Mouse (Mus musculus) T-cell, adult 2 months (primary cell): ENCODE measurements at regions not wholly inside any gene's neighbourhood (a gene's known extent, or its start where the extent isn't known, plus 50 kb on each side); places are given as distances from the start of the nearest gene placed in this dataset.

ENCODE experiments used
- DNase-seq: peaks from one replicate; pipeline ENCODE4 v3.0.0; 2022; ENCODE audit warnings: low spot score

GRCm38 (mm10) chr15:93961950-93962349, 366.3 kb upstream of the Prickle1 start:
- DNase-seq = no peak

DNA sequence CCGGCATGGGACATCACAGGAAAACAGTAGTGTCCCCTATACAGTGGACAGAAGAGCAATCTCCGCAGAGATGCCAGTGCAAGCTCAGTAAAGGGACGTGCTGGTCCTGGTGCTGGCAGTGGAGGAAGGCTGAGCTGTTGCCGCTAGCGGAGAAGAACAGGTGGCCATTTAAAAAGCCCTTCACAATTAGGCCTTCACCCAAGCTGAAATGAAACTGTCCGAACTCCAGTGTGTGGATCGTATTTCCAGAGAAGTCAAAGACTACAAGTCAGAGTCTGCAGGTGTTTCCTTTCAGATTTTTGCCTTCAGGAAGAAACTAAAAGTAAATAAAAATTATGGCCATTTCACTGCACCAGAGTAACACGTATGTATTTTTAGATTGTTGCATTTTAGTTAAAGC, 364.2 kb upstream of the Prickle1 start:
- DNase-seq = no peak

DNA sequence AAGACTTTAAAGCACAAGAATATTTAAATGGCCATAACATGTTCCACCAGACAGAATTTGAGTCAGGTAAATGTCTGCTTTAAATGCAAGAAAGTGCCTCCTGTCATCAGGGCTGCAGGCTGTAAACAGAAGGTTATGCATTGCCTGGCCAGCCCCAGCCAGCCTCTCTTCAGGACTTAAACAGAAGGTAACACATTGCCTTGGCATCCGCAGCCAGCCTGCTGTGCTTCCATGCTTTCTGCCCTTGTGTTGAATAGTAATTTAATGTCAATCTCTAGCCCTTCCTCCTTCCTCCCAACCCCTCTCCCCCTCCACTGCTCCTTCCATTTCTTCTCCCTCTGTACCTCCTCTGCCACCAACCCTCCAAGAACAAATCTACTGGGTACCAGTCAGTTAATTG, 362.4 kb upstream of the Prickle1 start:
- no peak for DNase-seq

DNA sequence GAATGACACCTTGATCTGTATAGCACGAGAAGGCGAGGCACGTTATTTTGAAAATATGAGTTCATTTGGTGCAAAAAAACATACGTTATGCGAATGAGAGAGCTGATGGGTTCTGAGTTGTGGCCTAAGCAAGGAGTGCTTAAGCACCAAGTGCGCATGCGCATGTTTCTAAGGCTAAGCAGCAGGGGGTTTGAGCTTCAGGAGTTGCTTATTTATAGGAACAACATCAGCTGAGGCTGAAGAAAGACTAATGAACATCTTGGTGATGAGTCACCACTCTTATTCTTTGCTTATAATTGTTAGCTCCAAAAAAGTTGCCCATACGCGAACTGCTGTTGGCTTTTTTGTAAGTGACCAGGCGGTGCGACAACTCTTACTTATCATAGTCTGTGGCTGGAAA, 361.1 kb upstream of the Prickle1 start:
- no peak for DNase-seq

DNA sequence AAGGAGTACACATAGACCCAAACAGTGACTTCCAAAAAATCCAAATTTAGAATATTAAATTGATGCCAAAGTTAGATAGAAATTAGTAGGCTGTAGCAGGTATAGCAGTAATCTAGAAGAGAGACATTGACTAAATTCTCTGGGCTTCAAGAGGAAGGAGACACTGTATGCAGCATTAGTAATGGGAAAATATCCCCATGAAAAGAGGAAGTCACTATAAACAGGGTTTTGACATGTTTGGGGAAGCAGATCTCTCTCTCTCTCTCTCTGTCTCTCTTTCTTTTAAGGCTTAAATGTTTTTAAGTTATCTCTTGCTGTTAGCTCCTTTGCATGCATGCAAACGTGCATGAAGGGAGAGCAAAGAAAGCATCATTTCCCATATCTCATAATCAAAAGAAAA, 357.9 kb upstream of the Prickle1 start:
- no peak for DNase-seq

- DNase-seq = no peak
Observed at GRCm38 (mm10) chr15:93950441-93950840, 354.8 kb upstream of the Prickle1 start.

- no peak for DNase-seq
Observed at GRCm38 (mm10) chr15:93948902-93949301, 353.2 kb upstream of the Prickle1 start.

DNA sequence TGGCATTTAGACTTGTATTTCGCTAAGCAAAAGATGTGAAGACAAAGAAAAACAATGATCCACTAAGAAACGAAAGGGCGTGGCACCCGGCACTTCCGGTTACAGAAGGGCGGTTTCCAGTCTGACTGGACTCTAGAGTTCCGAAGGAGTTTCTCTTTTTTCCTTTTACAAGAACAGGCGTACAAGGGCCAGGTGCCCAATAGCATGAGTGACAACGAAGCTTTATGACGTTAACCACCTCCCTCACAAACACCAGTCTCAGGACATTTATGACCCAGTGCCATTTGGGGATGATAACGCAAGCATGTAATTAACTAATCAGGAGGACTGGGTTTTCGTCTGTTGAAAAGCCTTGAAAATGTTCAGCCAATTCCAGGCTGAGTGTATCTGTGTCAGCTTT, 347.9 kb upstream of the Prickle1 start:
- DNase-seq = no peak

DNA sequence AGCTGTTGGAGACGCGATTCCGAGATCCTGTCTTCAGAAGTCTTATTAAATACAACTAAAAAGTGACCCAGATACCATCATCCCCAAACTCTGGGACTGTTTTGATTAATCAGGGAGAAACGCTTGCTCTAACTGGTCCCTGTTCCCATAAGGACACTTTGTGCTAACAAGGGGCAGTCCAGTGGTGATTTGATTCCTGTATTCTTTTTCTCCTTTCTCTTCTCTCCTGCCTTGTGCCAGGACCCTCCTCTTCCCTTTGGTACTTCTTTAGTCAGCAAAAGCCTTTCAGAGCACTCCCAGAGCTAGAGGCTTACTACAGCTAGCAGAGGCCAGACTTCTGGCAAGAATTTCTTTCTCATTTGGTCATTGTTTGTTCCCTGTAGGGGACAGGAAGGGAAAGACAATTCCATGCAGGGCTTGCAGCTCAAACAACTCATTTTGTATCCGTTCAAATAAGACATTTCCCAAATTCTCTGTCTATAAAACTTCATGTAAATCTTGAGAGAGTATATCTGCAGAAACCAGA, 337.3 kb upstream of the Prickle1 start:
- DNase-seq = no peak

DNA sequence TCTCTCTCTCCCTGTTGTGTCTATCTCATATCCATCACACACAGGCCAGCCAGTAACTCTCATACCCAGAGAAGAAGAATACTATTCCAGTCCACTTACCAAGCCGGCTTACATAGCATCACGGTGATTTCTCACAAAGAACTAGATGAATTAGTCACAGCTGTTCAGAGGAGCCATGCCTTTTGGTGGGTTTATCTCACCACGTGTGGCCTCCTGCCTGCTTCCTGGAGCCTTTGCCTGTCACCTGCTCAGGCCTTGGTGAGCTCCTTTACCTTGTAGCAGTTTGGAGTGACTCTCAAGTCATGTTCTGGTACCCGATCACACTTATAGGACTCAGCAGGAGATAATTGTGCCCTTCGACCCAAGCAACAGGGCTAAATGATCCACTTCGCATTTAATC, 331.2 kb upstream of the Prickle1 start:
- no peak for DNase-seq

- no peak for DNase-seq
Observed at GRCm38 (mm10) chr15:93926262-93926661, 330.6 kb upstream of the Prickle1 start.

DNA sequence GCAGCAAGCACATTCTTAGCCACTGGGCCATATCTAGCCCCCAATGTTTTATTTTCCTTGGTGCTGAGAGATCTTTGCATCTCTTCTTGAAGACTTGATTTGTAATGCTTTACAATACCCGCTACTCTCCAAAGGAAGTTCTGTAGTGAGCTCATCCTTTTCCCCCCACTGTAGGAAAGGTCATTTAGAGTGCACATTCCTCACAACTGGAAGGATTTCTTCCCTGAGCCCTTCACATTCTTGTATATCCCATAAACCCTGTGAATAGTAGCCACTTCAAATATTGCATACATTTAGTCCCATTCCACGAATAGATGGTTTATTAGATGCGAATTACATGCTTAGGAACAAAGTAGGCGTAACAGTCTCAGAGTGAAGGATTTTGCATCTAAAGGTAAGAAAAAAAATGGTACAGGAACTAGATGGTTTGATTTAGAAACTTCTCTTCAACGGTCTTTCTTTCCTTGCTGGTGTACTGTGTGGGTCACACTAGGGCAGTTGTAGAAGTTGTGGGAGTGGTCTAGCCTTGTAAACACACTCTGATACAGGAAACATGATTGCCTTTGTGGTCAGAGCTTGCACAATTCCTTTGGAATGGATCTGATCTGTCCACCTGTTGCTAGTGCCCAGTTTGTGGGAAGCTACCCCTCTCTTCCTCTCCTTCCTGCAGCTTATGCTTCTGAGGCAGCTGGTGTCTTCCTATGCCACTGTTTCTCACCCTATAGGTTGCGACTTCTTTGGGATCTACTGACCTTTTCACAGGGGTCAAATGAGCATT, 326.0 kb upstream of the Prickle1 start:
- DNase-seq = no peak

DNA sequence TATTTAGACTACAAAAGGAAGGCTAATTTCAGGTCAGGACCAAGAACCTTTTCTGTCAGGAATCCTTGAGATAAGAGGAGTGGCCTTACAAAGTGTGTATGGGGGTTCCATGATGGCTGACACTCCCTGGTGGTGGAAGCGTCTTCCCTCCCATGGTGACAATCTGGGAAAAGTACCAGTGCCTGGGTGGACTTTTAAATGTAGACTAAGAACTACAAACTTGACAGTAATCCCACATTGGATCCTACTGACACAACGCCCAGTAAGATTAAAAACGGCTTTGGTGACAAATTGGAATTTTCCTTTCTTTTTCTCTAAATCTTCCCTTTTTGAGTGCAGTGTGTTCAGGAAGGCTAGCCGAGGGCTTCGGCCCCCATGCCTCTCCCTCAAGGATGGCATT, 325.3 kb upstream of the Prickle1 start:
- DNase-seq = no peak

DNA sequence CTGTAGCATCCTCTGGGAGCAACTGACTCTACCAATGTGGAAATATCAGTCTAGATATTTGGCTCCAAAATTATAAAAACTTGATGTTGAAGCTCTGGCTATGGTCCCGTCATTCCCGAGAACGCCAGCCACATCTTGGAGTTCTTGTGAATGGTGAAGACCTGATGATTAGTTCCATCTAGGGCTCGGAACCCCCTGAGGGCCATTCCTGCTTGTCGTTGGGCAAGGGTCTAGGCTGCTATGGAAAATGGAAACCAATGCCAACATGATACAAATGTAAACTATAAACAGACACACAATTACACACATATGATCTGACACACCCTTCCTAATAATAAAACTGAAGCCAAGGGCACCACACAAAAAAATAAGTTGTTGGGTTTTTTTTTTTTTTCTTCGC, 323.9 kb upstream of the Prickle1 start:
- no peak for DNase-seq

GRCm38 (mm10) chr15:93916856-93917255, 321.2 kb upstream of the Prickle1 start:
- DNase-seq = no peak

DNA sequence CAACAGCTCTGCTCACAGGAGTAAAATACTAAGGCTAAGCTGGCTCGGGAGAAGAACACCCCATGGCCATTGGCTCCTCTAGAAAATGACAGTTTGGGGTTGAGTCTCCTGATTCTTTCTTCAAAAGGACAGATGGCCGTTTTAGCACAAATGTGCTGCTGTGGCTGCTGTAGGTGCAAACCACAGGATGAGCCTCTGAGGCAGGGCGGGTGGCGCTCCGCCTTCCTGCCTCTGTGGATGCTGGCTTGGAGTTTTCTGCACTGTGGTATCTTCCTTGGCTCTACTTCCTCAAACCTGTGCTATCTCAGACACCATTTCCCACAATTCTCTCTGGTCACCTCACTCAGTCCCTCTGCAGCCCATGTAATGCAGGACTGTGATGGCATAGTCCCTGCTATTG, 317.8 kb upstream of the Prickle1 start:
- DNase-seq = peak; percentile 31

GRCm38 (mm10) chr15:93913041-93913440, 317.4 kb upstream of the Prickle1 start:
- no peak for DNase-seq

GRCm38 (mm10) chr15:93910981-93911431, 315.3 kb upstream of the Prickle1 start:
- DNase-seq = no peak

GRCm38 (mm10) chr15:93910158-93910557, 314.5 kb upstream of the Prickle1 start:
- no peak for DNase-seq

DNA sequence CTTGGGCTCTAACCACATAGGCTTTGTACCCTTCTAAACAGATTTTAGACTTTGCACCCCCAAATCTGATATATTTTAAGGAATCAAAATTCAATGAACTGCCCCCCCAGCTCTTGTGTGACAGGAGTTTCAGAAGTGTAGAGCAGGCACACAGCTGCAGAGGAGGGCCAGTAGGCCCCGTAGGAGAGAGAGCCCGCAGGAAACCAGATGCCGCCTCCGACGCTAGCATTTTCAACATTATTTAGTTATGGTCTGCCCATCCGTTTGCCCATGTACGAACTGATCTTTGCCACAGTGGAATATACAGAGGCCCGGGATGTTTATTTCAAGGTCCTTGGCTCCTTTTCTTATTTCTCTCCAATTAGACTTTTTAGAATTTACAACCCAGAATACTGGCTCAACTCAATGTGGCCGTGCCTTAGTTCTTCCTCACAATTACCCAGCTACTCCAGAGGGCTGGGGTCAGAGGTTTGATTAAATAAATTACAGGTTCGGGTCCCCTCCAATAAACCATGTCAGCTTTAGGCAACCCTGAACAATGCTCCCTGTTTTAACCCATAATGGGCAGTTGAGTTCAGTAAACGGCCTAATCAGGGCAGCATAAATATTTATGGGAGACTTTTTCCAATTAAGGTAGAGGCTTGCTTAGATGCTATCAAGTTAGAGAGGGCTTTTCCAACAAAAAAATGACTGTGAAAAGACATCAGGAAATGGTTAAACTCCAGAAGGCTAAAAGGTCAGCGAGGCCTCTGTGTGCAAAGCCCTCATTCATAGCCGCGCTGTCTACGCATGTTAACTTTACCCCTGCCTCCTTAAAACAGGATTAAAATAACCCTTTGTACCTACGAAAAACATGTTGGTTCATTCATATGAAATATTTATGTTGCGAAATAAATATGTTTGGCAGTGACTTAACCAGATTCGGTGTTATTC, 308.2 kb upstream of the Prickle1 start:
- DNase-seq = no peak

DNA sequence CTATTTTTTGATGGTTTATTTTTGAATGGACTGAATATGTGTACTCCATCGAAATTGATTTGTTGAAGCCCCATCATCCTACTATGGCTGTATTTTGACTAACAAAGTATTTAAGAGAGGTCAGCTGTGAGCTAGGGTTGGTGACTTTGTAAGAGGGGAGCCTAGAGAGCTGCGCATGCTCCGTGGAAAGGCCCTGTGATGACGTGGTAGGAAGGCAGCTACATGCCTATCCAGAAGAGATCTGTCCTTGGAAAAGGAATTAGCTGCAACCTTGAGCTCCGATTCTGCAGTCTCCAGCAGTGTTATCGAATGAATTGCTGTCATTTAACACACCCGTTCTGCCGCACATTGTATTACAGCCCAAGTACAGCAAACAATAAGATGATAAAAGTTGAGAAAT, 287.1 kb upstream of the Prickle1 start:
- DNase-seq = no peak

DNA sequence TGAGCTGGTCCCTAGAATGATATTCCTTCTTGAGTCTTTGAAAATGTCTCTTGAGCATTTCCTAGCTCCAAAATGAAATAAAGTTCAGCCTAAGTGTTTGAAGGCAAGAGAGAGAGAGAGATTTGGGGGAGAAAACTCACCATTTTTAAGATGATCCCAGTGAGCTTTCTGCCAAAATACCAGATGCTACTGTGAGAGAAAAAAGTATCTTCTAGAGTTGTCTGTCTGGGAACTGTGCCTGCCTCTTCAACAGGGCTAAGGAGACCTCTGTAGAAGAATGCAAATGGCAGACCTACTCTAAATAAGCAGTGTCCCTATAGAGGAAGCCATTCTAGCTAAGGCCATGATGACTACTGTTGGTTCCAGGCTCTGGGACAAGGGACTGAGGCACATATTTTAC, 285.6 kb upstream of the Prickle1 start:
- no peak for DNase-seq

DNA sequence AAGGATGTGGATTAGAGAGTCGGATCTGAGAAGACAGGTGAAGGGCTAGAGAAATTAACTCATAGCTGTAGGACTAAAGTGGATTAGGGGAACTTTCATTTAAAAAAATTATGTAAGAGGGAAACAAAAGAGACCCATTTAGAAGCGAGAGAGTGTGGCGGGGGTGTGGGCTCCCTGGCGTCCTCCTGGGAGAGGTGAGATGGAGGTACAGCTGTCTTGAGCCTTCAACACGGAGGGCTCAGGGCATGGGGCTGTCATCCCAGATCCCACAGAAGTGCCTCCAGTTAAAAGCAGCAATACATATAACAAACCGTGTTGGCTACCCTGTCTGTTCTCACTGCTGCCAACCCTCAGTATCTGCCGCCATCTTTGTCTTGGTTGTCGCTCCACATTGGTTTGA, 284.6 kb upstream of the Prickle1 start:
- DNase-seq = no peak
